Mouse (Mus musculus): ENCODE results near the gene Manba. TPM values are rescaled to one million over a fixed set of nuclear protein-coding genes. Genes with fewer than 3 reads are reported as not detected.

Gene Manba
- total and polyA plus RNA-seq, 3 experiments: 30.9 to 35.2 (median 31.5) TPM

GRCm38 (mm10) chr3:135575126-135575525, 89.7 kb downstream of the Manba start:
- dilution Hi-C loops (cut with MboI; ENCODE audit: extremely low pct_ligation_motif_present, extremely low pct_unique_long_range_greater_than_20kb, low sequenced_read_pairs) (no loop called here), in situ Hi-C loops (cut with MboI; ENCODE audit: low pct_ligation_motif_present, low pct_unique_long_range_greater_than_20kb, low sequenced_read_pairs) (no loop called here)
- H3K27ac ChIP-seq (ENCODE audit: insufficient read depth, low read depth): no peak overlapping the region
- peaks cover 6 to 17% of the 10 kb centered on the region in 2 experiments for H3K36me3 ChIP-seq (replicated peaks in 1 of 2; ENCODE audit: control insufficient read depth in 1 of 2, insufficient read depth in 1 of 2, low read length in 1 of 2)
- peaks cover 6% of the 10 kb centered on the region for H3K9me3 ChIP-seq (replicated peaks; ENCODE audit: low read length)
- peaks cover 8 to 54% of the 10 kb centered on the region in 2 experiments for H3K4me1 ChIP-seq (ENCODE audit: control insufficient read depth in 1 of 2, insufficient read depth in 2 of 2)
- TF ChIP-seq MEF2A (IDR thresholded peaks at IDR 0.05; ENCODE audit: borderline replicate concordance, low read depth, low read length) (no peak), MAFK (IDR thresholded peaks at IDR 0.05; ENCODE audit: insufficient replicate concordance, low read length) (no peak), TCF12 (IDR thresholded peaks at IDR 0.05; ENCODE audit: low read depth, low read length) (no peak), ELF1 (IDR thresholded peaks at IDR 0.05; ENCODE audit: low read depth, low read length) (no peak), RCOR1 (conservative IDR thresholded peaks at IDR 0.05; ENCODE audit: low read depth, low read length) (no peak), KAT2A (IDR thresholded peaks at IDR 0.05; ENCODE audit: insufficient replicate concordance, low read length) (no peak), IRF4 (IDR thresholded peaks at IDR 0.05; ENCODE audit: low read depth, low read length) (no peak), MAZ (IDR thresholded peaks at IDR 0.05; ENCODE audit: low read depth, low read length) (no peak), MXI1 (IDR thresholded peaks at IDR 0.05; ENCODE audit: low read depth, low read length) (no peak), ETS1 (conservative IDR thresholded peaks at IDR 0.05; ENCODE audit: low read depth, low read length) (no peak), NELFE (IDR thresholded peaks at IDR 0.05; ENCODE audit: low read depth, low read length) (no peak), ZMIZ1 (IDR thresholded peaks at IDR 0.05; ENCODE audit: low read depth, low read length) (no peak), SMC3 (IDR thresholded peaks at IDR 0.05; ENCODE audit: low read depth, low read length) (no peak), HCFC1 (IDR thresholded peaks at IDR 0.05; ENCODE audit: low read depth, low read length) (no peak), JUN (IDR thresholded peaks at IDR 0.05; ENCODE audit: insufficient read depth, low read depth, low read length) (no peak), UBTF (IDR thresholded peaks at IDR 0.05; ENCODE audit: low read depth, low read length) (no peak)
- no peak overlapping the region for H3K4me2 ChIP-seq (ENCODE audit: insufficient read depth, low read depth, poor library complexity, severe bottlenecking)
- no peak for DNase-seq (ENCODE audit: extremely low read depth)
- H3K79me2 ChIP-seq (replicated peaks; ENCODE audit: control insufficient read depth, extremely low read depth, insufficient read depth, poor library complexity, severe bottlenecking): no peaks in the 10 kb centered on the region
- no peaks in the 10 kb centered on the region for H3K27me3 ChIP-seq (replicated peaks)
- H3K9ac ChIP-seq (ENCODE audit: insufficient read depth, low read depth): no peak overlapping the region
- no peak overlapping the region for H3K4me3 ChIP-seq (replicated peaks in 1 of 3; ENCODE audit: low read depth in 2 of 3, low read length in 2 of 3, poor library complexity in 1 of 3)

- H3K4me3 ChIP-seq (replicated peaks in 1 of 3; ENCODE audit: low read depth in 2 of 3, low read length in 2 of 3, poor library complexity in 1 of 3): no peak overlapping the region
- in situ Hi-C loops (cut with MboI; ENCODE audit: low pct_ligation_motif_present, low pct_unique_long_range_greater_than_20kb, low sequenced_read_pairs): no loop called here
- peaks cover 22 to 57% of the 10 kb centered on the region in 2 experiments for H3K4me1 ChIP-seq (ENCODE audit: control insufficient read depth in 1 of 2, insufficient read depth in 2 of 2)
- DNase-seq (ENCODE audit: extremely low read depth): no peak
- H3K27me3 ChIP-seq (replicated peaks): no peaks in the 10 kb centered on the region
- no peak overlapping the region for H3K4me2 ChIP-seq (ENCODE audit: insufficient read depth, low read depth, poor library complexity, severe bottlenecking)
- 0 out of 2 replicates have a peak, but pooled peaks have one; percentile 18 for TF ChIP-seq KAT2A (IDR thresholded peaks at IDR 0.05; ENCODE audit: insufficient replicate concordance, low read length)
- no peak for TF ChIP-seq BHLHE40 (IDR thresholded peaks at IDR 0.05; ENCODE audit: low read depth, low read length)
- no peak for TF ChIP-seq MAZ (IDR thresholded peaks at IDR 0.05; ENCODE audit: low read depth, low read length)
- TF ChIP-seq UBTF (IDR thresholded peaks at IDR 0.05; ENCODE audit: low read depth, low read length): 0 out of 2 replicates have a peak, but pooled peaks have one; percentile 35
- TF ChIP-seq ZNF384 (IDR thresholded peaks at IDR 0.05; ENCODE audit: low read depth, low read length): peak; percentile 65
- peaks cover 0 to 6% of the 10 kb centered on the region in 2 experiments for H3K36me3 ChIP-seq (replicated peaks in 1 of 2; ENCODE audit: control insufficient read depth in 1 of 2, insufficient read depth in 1 of 2, low read length in 1 of 2)
- no peak overlapping the region for H3K9ac ChIP-seq (ENCODE audit: insufficient read depth, low read depth)
- no peak overlapping the region for H3K27ac ChIP-seq (ENCODE audit: insufficient read depth, low read depth)
- no peaks in the 10 kb centered on the region for H3K79me2 ChIP-seq (replicated peaks; ENCODE audit: control insufficient read depth, extremely low read depth, insufficient read depth, poor library complexity, severe bottlenecking)
- peaks cover 6% of the 10 kb centered on the region for H3K9me3 ChIP-seq (replicated peaks; ENCODE audit: low read length)
- dilution Hi-C loops (cut with MboI; ENCODE audit: extremely low pct_ligation_motif_present, extremely low pct_unique_long_range_greater_than_20kb, low sequenced_read_pairs): no loop called here
Measured at GRCm38 (mm10) chr3:135578588-135579140, 93.3 kb downstream of the Manba start.

Measured in CH12.LX (cell line).